Mouse (Mus musculus) CH12.LX (cell line): ENCODE measurements at regions not wholly inside any gene's neighbourhood (a gene's known extent, or its start where the extent isn't known, plus 50 kb on each side); places are given as distances from the start of the nearest gene placed in this dataset.

Source experiments
- CTCF ChIP-seq, 2 experiments: IDR thresholded peaks in 1 of 2; conservative IDR thresholded peaks in 1 of 2; 2 replicates each; pipeline ENCODE4 v1.5.1; 2011 to 2012; ENCODE audit warnings: low read depth in 2 of 2, low read length in 2 of 2, improper control_type of control experiment in 1 of 2, inconsistent platforms in 1 of 2, mild to moderate bottlenecking in 1 of 2, moderate library complexity in 1 of 2
- EP300 ChIP-seq: IDR thresholded peaks from 2 replicates; pipeline ENCODE4 v1.6.1; 2011; ENCODE audit warnings: low read length, improper control_type of control experiment
- MAX ChIP-seq: IDR thresholded peaks from 2 replicates; pipeline ENCODE4 v1.6.1; 2011; ENCODE audit warnings: low read length, improper control_type of control experiment
- MXI1 ChIP-seq: IDR thresholded peaks from 2 replicates; pipeline ENCODE4 v1.6.1; 2011; ENCODE audit warnings: mild to moderate bottlenecking, low read depth, low read length, improper control_type of control experiment
- MYC ChIP-seq: IDR thresholded peaks from 2 replicates; pipeline ENCODE4 v1.6.1; 2011; ENCODE audit warnings: low read depth, mild to moderate bottlenecking, improper control_type of control experiment, low read length
- NELFE ChIP-seq: IDR thresholded peaks from 2 replicates; pipeline ENCODE4 v1.6.1; 2011; ENCODE audit warnings: low read depth, low read length, improper control_type of control experiment
- PAX5 ChIP-seq: IDR thresholded peaks from 2 replicates; pipeline ENCODE4 v1.6.1; 2012; ENCODE audit warnings: low read length, inconsistent platforms, mixed read lengths
- POLR2A ChIP-seq: IDR thresholded peaks from 2 replicates; pipeline ENCODE4 v1.6.1; 2011; ENCODE audit warnings: low read depth, mild to moderate bottlenecking, improper control_type of control experiment, low read length
- SIN3A ChIP-seq: IDR thresholded peaks from 2 replicates; pipeline ENCODE4 v1.6.1; 2012; ENCODE audit warnings: low read length, improper control_type of control experiment, inconsistent platforms
- UBTF ChIP-seq: IDR thresholded peaks from 2 replicates; pipeline ENCODE4 v1.6.1; 2012; ENCODE audit warnings: low read depth, mild to moderate bottlenecking, inconsistent platforms, low read length, improper control_type of control experiment, moderate library complexity
- USF1 ChIP-seq: IDR thresholded peaks from 2 replicates; pipeline ENCODE4 v1.6.1; 2014; ENCODE audit warnings: low read depth, mild to moderate bottlenecking, inconsistent platforms, low read length, improper control_type of control experiment
- ZC3H11A ChIP-seq: IDR thresholded peaks from 2 replicates; pipeline ENCODE4 v1.6.1; 2012; ENCODE audit warnings: low read depth, mild to moderate bottlenecking, inconsistent platforms, low read length, improper control_type of control experiment

- TF ChIP-seq SIN3A (no peak), MAX (no peak), EP300 (no peak), NELFE (no peak), UBTF (no peak), CTCF (conservative IDR thresholded peaks at IDR 0.05 in 1 of 2, IDR thresholded peaks at IDR 0.05 in 1 of 2; ENCODE audit: low read depth in 2 of 2, low read length in 2 of 2) (no peak), PAX5 (no peak), USF1 (no peak), POLR2A (no peak), MYC (no peak), MXI1 (no peak), ZC3H11A (no peak)
Observed at GRCm38 (mm10) chr13:52217741-52218140, 313.3 kb downstream of the Diras2 start.
